Mouse (Mus musculus) neural tube, embryonic 12.5 days (tissue): ENCODE results near the gene Gmds. TPM values are rescaled to one million over a fixed set of nuclear protein-coding genes. Genes with fewer than 3 reads are reported as not detected.

Experiments
- ATAC-seq: fragments of 200-750 bp; cut with Nextera tagmentation; 2 replicates; pipeline ENCODE4 v1.8.0; 2017; ENCODE audit warnings: low read depth, mild to moderate bottlenecking, moderate TSS enrichment, moderate library complexity; ENCODE audit not compliant: low FRiP score
- H3K27ac ChIP-seq: fragments of 300-500 bp; sonication (generic); 2 replicates; pipeline ENCODE4 v1.5.1; 2016
- H3K27me3 ChIP-seq: fragments of 300-500 bp; sonication (generic); replicated peaks from 2 replicates; pipeline ENCODE4 v1.6.1; 2016; ENCODE audit warnings: mild to moderate bottlenecking
- H3K36me3 ChIP-seq: fragments of 300-500 bp; sonication (generic); 2 replicates; pipeline ENCODE4 v1.6.1; 2016; ENCODE audit warnings: mild to moderate bottlenecking
- H3K4me1 ChIP-seq: fragments of 300-500 bp; sonication (generic); 2 replicates; pipeline ENCODE4 v1.6.1; 2016
- H3K4me2 ChIP-seq: fragments of 300-500 bp; sonication (generic); replicated peaks from 2 replicates; pipeline ENCODE4 v1.6.1; 2016; ENCODE audit warnings: mild to moderate bottlenecking
- H3K4me3 ChIP-seq: fragments of 300-500 bp; sonication (generic); 2 replicates; pipeline ENCODE4 v1.5.1; 2016
- H3K9ac ChIP-seq: fragments of 300-500 bp; sonication (generic); 2 replicates; pipeline ENCODE4 v1.6.1; 2016; ENCODE audit warnings: mild to moderate bottlenecking
- H3K9me3 ChIP-seq: fragments of 300-500 bp; sonication (generic); 2 replicates; pipeline ENCODE4 v1.6.1; 2016; ENCODE audit warnings: mild to moderate bottlenecking
- WGBS: fragments of 180-500 bp; shearing (Covaris S2); methylation state at CpG from one replicate; pipeline ENCODE4 v1.1.7; 2016; 5-methylcytosine and 5-hydroxymethylcytosine counted together
- polyA plus RNA-seq: library from polyadenylated mRNA; unstranded; fragments of >200 nt; fragmentation: Nextera tagmentation; extraction: Ambion mirVana; gene quantifications from 2 replicates; pipeline ENCODE4 v1.2.1, GENCODE M21; 2016

The Gmds gene
- polyA plus RNA-seq, 1 experiment from 2014 or later: 30.2 TPM

DNA sequence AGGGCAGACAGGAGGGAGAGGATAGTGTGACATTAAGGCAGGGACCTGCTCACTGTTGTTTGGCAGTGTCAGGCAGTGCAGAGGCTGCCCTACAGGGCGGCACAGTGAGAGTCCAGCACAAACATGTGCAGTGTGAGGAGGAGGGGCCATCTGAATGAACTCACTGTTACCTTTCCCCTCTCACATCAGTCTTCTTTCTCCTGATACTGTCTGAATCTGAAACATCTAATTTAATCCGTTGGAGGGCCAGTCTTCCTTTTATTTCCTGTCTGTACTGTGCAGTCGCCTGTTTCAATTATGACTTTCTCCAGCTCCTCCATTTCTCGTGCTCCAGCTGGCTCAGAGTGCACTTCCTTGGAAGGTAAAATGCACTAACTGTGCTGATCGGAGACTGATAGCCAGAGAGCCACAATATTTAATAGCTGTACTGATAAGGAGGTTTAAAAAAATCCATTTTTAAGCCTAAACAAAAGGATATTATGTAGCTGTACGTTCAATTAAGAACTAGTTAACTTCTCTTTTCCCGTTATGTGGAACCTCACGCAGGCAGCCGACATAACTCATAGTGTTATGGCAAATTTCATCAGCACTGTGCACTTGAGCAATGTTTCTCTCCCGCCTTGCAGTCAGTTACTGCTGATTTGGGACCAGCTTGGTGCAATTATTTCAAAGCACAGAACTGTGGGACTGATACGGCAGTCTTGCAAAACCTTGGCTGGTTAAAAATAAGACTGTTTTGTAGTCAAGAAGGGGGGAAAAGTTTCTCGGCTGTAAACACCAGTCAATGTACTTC, 345.9 kb downstream of the Gmds start:
- no peaks in the 10 kb centered on the region for H3K9me3 ChIP-seq
- no peak overlapping the region for H3K4me3 ChIP-seq
- no peak overlapping the region for H3K27ac ChIP-seq
- 56% methylated on average over 12 of the region's 12 CpGs for WGBS
- no peak overlapping the region for H3K4me2 ChIP-seq
- H3K4me1 ChIP-seq: peaks cover 9% of the 10 kb centered on the region; the same call in 1 of the 2 replicates
- H3K27me3 ChIP-seq: no peaks in the 10 kb centered on the region
- H3K9ac ChIP-seq: no peak overlapping the region
- peak; percentile 65; the same call in 1 of the 2 replicates for ATAC-seq
- H3K36me3 ChIP-seq: no peaks in the 10 kb centered on the region

DNA sequence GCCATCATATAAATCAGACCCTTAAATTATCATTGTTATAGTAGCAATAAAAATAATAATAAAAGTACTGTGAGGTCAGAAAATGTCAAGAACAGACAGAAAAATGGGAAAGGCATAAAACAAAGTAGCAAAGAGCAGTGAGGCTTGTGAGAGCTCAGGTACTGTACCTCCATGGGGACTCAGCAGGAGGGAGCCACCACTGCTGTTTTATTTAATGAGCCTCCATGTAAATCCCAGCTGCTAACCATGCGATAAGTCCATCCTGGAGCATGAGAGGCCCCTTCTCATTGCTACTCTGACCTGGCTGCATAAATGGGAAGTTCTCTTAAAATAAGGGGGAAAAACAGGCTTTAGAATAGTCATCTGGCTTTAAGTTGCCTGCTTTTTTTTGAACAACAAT, 357.3 kb downstream of the Gmds start:
- no peaks in the 10 kb centered on the region for H3K36me3 ChIP-seq
- no peaks in the 10 kb centered on the region for H3K27me3 ChIP-seq
- no peaks in the 10 kb centered on the region for H3K4me1 ChIP-seq
- 88% methylated on average over 1 of the region's 1 CpGs for WGBS
- no peak for ATAC-seq
- no peak overlapping the region for H3K4me2 ChIP-seq
- H3K27ac ChIP-seq: no peak overlapping the region
- H3K4me3 ChIP-seq: no peak overlapping the region
- no peaks in the 10 kb centered on the region for H3K9me3 ChIP-seq
- no peak overlapping the region for H3K9ac ChIP-seq

- no peaks in the 10 kb centered on the region for H3K9me3 ChIP-seq
- H3K4me3 ChIP-seq: no peak overlapping the region
- ATAC-seq: no peak
- H3K9ac ChIP-seq: no peak overlapping the region
- no peak overlapping the region for H3K4me2 ChIP-seq
- H3K27me3 ChIP-seq: no peaks in the 10 kb centered on the region
- H3K36me3 ChIP-seq: no peaks in the 10 kb centered on the region
- no peaks in the 10 kb centered on the region for H3K4me1 ChIP-seq
- H3K27ac ChIP-seq: no peak overlapping the region
- WGBS: 95% methylated on average over 7 of the region's 7 CpGs
These were observed 360.4 kb downstream of the Gmds start for GRCm38 (mm10) chr13:31978126-31978525.

DNA sequence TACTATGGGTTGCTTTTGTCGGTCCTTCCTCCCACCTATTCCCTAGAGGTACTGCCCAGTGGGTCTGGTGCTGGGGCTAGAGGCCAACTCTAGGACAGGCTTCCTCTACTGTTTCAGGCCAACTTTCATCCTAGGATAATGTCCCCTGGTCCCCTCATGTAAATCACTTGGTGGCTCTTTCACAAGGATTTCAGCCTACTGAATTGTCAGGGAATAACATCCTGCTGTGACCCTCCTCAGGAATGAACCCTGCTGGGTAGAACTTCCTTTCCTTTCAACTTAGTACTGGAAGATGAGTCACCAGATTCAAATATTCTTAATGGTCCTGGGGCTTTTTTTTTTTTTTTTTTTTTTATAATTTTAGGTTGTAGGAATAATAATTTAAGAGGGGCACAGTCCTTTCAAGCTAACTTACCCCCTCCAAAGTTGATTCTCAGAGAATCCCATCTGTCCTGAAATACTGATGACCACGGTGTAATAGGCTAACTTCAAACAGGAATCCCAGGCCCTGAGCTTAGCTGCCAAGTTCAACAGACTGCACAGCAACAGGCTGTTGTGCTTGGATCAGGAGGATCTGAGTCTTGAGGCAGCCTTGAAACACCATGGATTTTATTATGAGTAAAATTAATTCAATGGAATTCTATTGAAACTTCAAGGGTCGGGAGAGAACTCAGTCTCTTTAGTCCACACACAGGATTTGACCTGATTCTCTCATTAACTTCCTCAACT, 363.6 kb downstream of the Gmds start:
- Histone ChIP-seq H3K4me1 (no peaks in the 10 kb centered on the region), H3K36me3 (no peaks in the 10 kb centered on the region), H3K27ac (no peak overlapping the region), H3K27me3 (no peaks in the 10 kb centered on the region), H3K9me3 (no peaks in the 10 kb centered on the region), H3K9ac (no peak overlapping the region), H3K4me2 (no peak overlapping the region), H3K4me3 (no peak overlapping the region)
- 34% methylated on average over 3 of the region's 3 CpGs for WGBS
- no peak for ATAC-seq

DNA sequence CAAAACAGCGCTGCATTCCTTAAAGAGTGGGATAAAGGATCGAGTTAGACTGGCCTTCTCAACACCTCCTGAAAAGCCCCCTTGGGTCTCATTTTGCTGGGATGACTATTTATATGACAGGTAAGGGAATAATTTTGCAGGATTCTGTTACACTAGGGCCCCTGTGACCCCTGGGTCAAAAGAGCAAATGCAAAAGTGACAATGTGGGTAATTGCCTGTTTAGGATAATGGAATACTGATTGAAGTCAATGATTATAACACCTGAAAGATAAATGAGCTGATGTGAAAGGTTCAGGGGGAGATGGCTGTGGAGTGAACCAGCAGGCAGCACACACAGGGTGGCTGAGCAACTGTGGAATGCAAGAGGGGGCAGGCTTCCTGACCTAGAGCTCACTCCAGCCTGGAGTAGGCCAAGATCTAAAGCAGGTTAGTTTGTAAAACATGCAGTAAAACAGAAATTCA, 367.5 kb downstream of the Gmds start:
- Histone ChIP-seq H3K9ac (no peak overlapping the region), H3K36me3 (no peaks in the 10 kb centered on the region), H3K4me1 (no peaks in the 10 kb centered on the region), H3K27ac (no peak overlapping the region), H3K9me3 (no peaks in the 10 kb centered on the region), H3K4me3 (no peak overlapping the region), H3K27me3 (no peaks in the 10 kb centered on the region), H3K4me2 (no peak overlapping the region)
- 36% methylated on average over 2 of the region's 2 CpGs for WGBS
- no peak for ATAC-seq

DNA sequence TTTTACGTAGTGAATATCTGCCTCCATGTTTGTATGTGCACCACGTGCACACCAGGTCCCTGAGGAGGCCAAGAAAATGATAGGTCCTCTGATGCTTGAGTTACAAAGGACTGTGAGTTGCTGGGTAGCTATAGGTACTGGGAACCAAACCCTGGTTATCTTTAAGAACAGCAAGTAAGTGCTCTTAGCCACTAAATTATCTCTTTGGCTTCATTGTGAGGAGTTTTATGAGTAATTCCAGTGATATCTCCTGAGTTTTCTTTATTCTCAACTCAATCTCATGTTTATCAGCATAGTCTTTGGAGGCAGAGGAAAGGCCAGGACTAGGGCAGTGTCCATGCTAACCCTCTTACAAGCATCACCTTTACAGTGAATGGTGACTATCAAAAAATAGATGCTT, 370.3 kb downstream of the Gmds start:
- Histone ChIP-seq H3K27me3 (no peaks in the 10 kb centered on the region), H3K27ac (no peak overlapping the region), H3K4me2 (no peak overlapping the region), H3K9me3 (no peaks in the 10 kb centered on the region), H3K4me3 (no peak overlapping the region), H3K36me3 (no peaks in the 10 kb centered on the region), H3K9ac (no peak overlapping the region), H3K4me1 (no peaks in the 10 kb centered on the region)
- no peak for ATAC-seq
- 91% methylated on average over 2 of the region's 2 CpGs for whole genome bisulfite sequencing

DNA sequence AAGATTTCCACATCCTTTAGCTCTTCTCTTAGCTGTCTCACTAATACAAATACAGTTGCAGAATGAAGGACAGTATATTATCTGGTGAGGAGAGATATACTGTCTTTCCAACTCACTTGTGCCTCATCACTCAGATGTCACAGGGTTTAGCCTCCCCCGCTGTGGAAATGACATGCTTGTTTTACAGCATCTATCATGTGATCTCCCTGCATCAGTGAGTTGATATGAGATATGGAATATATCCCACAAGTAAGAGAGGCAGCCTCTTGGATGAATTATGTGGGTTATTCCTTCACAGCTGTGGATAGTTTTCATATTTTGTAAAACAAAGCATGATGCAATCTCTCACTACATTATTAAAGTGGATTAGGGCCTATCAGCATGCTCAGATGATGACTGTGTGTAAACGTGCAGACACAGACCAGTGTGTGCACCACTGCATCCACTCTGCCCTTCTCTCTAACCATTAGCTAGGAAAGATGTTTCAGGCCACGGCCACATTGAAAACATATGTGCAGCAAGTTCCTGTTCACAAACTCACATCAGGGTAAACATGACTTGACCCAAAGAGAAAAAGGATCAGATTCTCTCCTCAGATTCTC, 371.5 kb downstream of the Gmds start:
- Histone ChIP-seq H3K4me2 (no peak overlapping the region), H3K4me1 (no peaks in the 10 kb centered on the region), H3K9ac (no peak overlapping the region), H3K27me3 (no peaks in the 10 kb centered on the region), H3K36me3 (no peaks in the 10 kb centered on the region), H3K9me3 (no peaks in the 10 kb centered on the region), H3K27ac (no peak overlapping the region), H3K4me3 (no peak overlapping the region)
- ATAC-seq: no peak
- WGBS: 67% methylated on average over 3 of the region's 3 CpGs

DNA sequence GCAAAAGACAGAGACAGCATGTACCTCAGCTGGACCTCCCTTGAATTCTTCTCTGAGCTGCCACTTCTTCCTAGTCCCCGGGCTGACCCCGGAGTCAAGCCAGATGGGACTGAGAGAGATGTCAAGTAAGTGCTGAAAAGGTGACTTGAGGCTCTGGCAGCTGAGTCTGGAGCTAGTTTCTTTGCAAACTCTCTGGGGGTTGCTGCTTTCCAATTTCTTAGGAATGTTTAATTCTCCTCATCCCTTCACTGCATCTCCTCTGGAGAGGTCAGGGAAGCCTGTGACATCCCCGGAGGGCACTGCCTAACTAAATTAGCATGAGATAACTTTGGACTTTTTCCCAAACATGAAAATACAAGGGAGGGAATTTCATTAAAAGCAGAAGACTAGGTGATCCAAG, 378.0 kb downstream of the Gmds start:
- no peaks in the 10 kb centered on the region for H3K9me3 ChIP-seq
- ATAC-seq: no peak
- no peaks in the 10 kb centered on the region for H3K4me1 ChIP-seq
- H3K4me2 ChIP-seq: no peak overlapping the region
- no peaks in the 10 kb centered on the region for H3K36me3 ChIP-seq
- 57% methylated on average over 3 of the region's 3 CpGs for WGBS
- H3K27ac ChIP-seq: no peak overlapping the region
- no peak overlapping the region for H3K9ac ChIP-seq
- H3K27me3 ChIP-seq: no peaks in the 10 kb centered on the region
- no peak overlapping the region for H3K4me3 ChIP-seq

GRCm38 (mm10) chr13:31958346-31959335, 379.9 kb downstream of the Gmds start:
- no peaks in the 10 kb centered on the region for H3K36me3 ChIP-seq
- 63% methylated on average over 13 of the region's 13 CpGs for WGBS
- no peak overlapping the region for H3K4me3 ChIP-seq
- H3K9me3 ChIP-seq: no peaks in the 10 kb centered on the region
- ATAC-seq: no peak
- H3K27me3 ChIP-seq: no peaks in the 10 kb centered on the region
- H3K4me1 ChIP-seq: no peaks in the 10 kb centered on the region
- no peak overlapping the region for H3K4me2 ChIP-seq
- no peak overlapping the region for H3K9ac ChIP-seq
- H3K27ac ChIP-seq: no peak overlapping the region

GRCm38 (mm10) chr13:31956584-31956983, 382.0 kb downstream of the Gmds start:
- no peak overlapping the region for H3K4me2 ChIP-seq
- WGBS: 85% methylated on average over 6 of the region's 6 CpGs
- no peaks in the 10 kb centered on the region for H3K27me3 ChIP-seq
- H3K4me3 ChIP-seq: no peak overlapping the region
- no peaks in the 10 kb centered on the region for H3K4me1 ChIP-seq
- H3K9me3 ChIP-seq: no peaks in the 10 kb centered on the region
- no peak overlapping the region for H3K9ac ChIP-seq
- no peak for ATAC-seq
- H3K27ac ChIP-seq: no peak overlapping the region
- H3K36me3 ChIP-seq: no peaks in the 10 kb centered on the region

- 86% methylated on average over 4 of the region's 4 CpGs for WGBS
- Histone ChIP-seq H3K9ac (no peak overlapping the region), H3K4me3 (no peak overlapping the region), H3K27me3 (no peaks in the 10 kb centered on the region), H3K4me1 (no peaks in the 10 kb centered on the region), H3K4me2 (no peak overlapping the region), H3K27ac (no peak overlapping the region), H3K36me3 (no peaks in the 10 kb centered on the region), H3K9me3 (no peaks in the 10 kb centered on the region)
- ATAC-seq: no peak
These were observed 382.4 kb downstream of the Gmds start for GRCm38 (mm10) chr13:31956112-31956511.
